Mouse (Mus musculus) stomach, postnatal 0 days (tissue): Measurements from ENCODE around the gene Cltrn.

Experiments used
- CTCF ChIP-seq: IDR thresholded peaks from 2 replicates; pipeline ENCODE4 v1.5.1; 2016; ENCODE audit warnings: antibody characterized with exemption, low read depth, mild to moderate bottlenecking, moderate library complexity
- EP300 ChIP-seq: optimal IDR thresholded peaks from 2 replicates; pipeline ENCODE3; 2016; ENCODE audit warnings: antibody characterized with exemption

- no peak for TF ChIP-seq CTCF
- TF ChIP-seq EP300, result no peak
These were observed 19.7 kb upstream of the Cltrn start for GRCm38 (mm10) chrX:164068968-164069367.
